Mouse (Mus musculus): ENCODE results near the gene Snx29.
A peak's percentile ranks its signal among the peaks of the same experiment; 100 is the strongest.

Gene Snx29

GRCm38 (mm10) chr16:11407932-11408620 is 85.4 kb downstream of the Snx29 start:
- no peak for DNase-seq (ENCODE audit: low spot score in 2 of 2)

DNA sequence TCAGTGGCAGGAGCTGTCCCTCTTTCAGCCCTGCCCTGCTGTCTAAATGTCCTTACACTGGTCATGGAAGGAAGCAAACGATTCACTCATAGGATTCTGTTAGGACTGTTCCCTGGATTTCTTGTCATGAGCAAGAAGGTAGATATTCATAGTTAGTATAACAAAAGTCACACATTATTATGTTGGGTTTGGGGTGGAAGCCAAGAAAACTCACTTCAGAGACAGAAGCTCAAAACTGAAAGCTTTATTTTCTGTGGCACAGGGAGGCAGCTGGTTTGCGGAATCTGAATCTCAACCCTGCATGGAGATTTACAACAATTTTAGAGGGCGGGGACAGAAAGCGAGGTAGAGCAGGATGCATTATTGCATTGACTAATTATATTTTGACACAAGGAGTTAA is 86.0 kb downstream of the Snx29 start:
- DNase-seq (ENCODE audit: low spot score in 2 of 2), result no peak

- no peak for DNase-seq (ENCODE audit: low spot score in 2 of 2)
Observed at GRCm38 (mm10) chr16:11414631-11415030, 91.9 kb downstream of the Snx29 start.

GRCm38 (mm10) chr16:11418183-11418588 is 95.5 kb downstream of the Snx29 start:
- DNase-seq (ENCODE audit: low spot score in 2 of 2), result peak in 1 of 2 experiments; percentile 45

GRCm38 (mm10) chr16:11420311-11421080 is 97.8 kb downstream of the Snx29 start:
- no peak for DNase-seq (ENCODE audit: low spot score in 2 of 2)

DNA sequence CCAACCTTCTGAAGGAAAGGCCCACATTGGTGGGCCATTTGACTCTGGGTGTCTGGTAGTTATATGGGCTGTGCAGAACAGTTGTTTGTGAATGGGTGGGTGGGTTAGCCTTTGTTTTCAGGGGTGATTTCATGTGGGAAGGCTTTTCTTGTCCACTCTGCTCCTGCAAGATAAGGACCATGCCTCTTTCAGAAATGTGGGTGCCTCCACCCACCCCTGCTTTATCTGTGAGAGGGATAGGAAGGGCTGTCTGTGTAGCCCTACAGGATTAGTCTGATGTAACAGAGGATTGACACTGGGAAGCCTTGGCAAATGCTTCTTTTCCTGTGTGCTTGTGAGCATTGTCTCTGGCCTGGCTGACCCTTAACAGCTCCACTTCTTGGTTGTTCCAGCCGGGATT is 99.5 kb downstream of the Snx29 start:
- DNase-seq (ENCODE audit: low spot score in 2 of 2), result no peak

DNA sequence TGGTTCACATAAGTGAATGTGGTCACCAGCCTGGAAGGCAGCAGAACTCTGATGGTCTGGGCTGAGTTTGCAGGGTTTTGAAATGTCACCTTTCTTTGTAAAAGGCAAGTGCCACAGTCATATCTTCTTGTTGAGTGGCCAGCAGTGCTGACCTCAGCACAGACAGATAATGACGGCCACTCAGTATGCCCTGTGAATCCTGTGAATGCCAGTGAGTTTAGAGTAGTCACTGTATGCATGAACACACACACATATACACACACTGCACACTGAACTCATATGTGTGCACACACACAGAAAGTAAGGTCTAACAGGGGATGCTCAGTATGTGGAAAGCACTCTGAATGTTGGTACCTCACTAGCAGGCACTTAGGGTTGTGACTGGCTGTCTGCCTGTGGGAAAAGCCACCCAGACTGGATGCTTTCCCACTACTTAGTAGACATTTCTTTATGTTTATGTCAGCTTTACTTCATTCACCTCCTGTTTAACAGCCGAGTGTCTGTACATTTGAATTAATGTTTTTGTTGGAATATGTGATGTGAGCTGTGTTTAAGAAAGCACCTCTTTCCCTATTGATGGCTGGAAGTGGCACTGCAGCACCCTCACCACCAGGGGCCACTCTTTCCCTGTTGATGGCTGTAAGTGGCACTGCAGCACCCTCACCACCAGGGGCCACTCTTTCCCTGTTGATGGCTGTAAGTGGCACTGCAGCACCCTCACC is 100.3 kb downstream of the Snx29 start:
- DNase-seq (ENCODE audit: low spot score in 2 of 2), result no peak

DNA sequence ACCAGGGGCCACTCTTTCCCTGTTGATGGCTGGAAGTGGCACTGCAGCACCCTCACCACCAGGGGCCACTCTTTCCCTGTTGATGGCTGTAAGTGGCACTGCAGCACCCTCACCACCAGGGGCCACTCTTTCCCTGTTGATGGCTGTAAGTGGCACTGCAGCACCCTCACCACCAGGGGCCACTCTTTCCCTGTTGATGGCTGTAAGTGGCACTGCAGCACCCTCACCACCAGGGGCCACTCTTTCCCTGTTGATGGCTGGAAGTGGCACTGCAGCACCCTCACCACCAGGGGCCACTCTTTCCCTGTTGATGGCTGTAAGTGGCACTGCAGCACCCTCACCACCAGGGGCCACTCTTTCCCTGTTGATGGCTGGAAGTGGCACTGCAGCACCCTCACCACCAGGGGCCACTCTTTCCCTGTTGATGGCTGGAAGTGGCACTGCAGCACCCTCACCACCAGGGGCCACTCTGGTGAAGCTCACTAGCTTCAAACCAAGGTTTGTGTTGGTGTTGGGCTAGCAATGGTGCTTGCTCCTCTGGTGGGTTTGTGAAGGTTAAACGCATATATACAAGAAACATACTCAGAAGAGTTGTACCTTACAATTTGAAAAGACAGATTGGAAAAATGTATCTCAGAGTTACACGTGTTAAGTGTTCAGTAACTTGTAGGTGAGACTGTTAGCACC is 101.0 kb downstream of the Snx29 start:
- peak in 1 of 2 experiments; percentile 20 for DNase-seq (ENCODE audit: low spot score in 2 of 2)

DNA sequence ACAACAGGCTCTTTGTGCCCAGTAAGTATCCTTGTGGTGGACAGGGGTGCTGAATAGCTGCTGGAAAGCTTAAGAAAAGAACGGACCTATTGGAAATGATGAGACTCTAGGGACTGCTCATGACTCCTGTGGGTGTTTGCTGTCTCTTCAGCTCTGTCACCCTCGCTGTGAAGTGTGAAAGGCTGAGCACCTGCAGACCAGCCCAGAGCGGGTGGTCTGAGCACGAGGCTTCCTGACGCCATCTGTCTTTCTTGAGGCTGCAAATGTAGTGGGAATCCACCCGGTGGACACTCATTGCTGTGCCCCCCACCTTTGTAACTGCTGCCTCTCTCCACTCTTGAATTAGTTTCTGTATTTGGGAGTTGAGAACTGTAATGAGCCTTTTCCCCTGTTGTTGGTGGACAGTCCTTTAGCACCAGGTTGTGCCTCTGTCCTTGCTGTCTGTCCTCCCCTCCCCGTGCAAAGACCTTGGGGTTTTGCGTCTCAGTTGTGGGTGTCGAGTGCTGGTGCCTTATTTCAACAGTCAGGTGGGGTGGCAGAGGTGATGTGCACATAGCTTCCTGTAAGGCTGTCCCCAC is 101.9 kb downstream of the Snx29 start:
- DNase-seq (ENCODE audit: low spot score in 2 of 2), result no peak

GRCm38 (mm10) chr16:11425279-11425678 is 102.6 kb downstream of the Snx29 start:
- no peak for DNase-seq (ENCODE audit: low spot score in 2 of 2)

- DNase-seq (ENCODE audit: low spot score in 2 of 2), result no peak
Observed at GRCm38 (mm10) chr16:11426810-11427537, 104.3 kb downstream of the Snx29 start.

DNA sequence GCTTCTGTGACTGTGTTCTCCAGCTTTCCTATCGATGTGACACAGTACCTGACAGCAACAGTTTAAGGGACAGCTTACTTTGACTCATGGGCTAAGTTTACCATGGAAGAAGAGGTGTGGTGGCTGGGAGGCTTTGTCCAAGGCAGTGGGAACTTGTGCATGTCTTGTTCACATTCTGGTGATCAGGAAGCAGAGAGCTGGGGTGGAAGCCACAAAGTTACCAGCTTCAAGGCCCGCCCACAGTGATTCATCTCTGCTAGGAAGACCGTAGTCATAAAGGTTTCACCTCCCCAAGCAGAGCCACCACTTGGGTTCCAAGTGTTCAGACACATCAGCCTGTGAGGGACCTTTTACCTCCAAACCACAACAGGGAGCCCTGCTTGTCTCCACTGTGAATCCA is 107.1 kb downstream of the Snx29 start:
- DNase-seq (ENCODE audit: low spot score in 2 of 2), result no peak

DNA sequence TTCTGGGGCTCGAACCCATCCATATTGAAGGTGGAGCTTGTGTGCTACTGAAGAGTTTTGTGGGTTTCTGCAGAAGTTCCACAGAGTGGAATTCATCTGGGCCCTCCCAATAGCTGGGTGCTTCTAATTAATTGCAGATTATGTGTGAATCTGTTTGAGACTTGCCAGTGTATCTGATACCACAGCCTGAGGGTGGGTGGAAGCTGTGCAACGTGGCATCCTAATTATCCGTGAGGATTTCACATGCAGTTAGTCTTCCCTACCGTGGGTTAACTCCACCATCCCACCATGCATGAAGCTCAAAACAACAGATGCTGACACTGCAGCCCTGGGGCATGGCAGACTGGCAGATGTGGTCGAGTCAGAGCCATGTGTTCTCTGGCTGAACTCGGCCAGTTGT is 107.8 kb downstream of the Snx29 start:
- no peak for DNase-seq (ENCODE audit: low spot score in 2 of 2)

DNA sequence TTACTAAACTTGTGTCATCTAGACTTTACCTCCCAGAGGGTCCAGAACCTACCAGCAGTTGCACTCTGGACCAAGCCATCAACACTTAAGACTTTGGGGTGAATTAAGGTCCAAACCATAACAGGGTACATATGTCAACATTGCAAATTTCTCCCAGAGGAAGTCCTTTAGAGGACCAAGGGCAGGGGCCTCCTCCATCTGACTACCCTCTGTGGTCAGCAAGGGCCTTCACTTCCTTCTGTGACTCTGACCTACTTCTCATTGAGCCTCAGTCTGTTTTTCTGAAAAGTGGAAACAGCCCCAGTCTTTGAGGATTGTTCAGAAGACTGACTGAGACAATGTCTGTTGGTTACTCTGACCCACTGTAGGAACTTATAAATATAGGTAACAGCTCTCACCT is 111.1 kb downstream of the Snx29 start:
- DNase-seq (ENCODE audit: low spot score in 2 of 2), result no peak

- no peak for DNase-seq (ENCODE audit: low spot score in 2 of 2)
Observed at GRCm38 (mm10) chr16:11437641-11438040, 114.9 kb downstream of the Snx29 start.

DNA sequence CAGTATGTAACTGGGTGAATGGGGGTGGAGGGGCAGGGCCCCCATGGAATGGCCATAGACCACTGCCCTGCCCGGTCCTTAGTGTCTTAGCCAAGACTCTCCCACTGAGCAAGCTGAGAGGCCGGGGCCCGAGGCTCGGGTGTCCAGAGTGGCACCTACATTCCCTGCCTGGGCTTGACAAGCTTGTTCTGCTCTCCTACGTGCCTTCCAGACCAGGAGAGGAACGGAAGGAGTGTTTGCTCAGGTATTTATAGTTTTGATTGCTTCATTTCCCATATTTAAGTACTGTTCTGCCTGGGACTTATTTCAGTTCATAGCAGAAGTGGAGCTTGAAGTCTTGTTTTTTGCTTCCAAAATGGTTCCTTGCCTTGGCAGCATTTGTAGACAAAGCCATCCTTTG is 116.7 kb downstream of the Snx29 start:
- no peak for DNase-seq (ENCODE audit: low spot score in 2 of 2)

- no peak for DNase-seq (ENCODE audit: low spot score in 2 of 2)
Observed at GRCm38 (mm10) chr16:11441616-11442015, 118.9 kb downstream of the Snx29 start.

GRCm38 (mm10) chr16:11442534-11442933 is 119.8 kb downstream of the Snx29 start:
- no peak for DNase-seq (ENCODE audit: low spot score in 2 of 2)

GRCm38 (mm10) chr16:11444626-11445025 is 121.9 kb downstream of the Snx29 start:
- DNase-seq (ENCODE audit: low spot score in 2 of 2), result no peak

DNA sequence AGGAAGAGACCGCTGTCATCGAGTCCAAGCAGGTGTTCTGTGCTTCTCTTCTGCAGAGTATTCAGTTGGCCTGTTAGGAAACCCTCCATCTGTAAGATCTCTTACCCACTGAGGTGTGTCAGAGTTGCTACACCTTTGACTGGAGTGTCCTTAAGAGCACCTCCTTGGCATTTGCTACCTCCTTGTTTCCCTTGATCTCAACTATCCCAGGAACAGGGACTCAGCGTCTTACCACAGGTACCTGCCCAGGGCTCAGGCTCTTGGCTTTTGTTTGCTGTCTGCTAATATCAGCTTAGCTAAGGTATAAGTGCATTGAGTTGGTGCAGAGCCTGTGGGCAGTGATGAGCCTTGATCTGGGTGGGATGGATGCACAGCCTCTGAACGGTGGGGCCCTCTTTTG is 124.3 kb downstream of the Snx29 start:
- no peak for DNase-seq (ENCODE audit: low spot score in 2 of 2)

- DNase-seq (ENCODE audit: low spot score in 2 of 2), result no peak
Observed at GRCm38 (mm10) chr16:11447905-11448304, 125.2 kb downstream of the Snx29 start.

Measured in spleen, postnatal 14 days (tissue).